Mouse (Mus musculus) E14TG2a.4 (cell line): ENCODE measurements around the gene Fbxo30.
A peak's percentile ranks its signal among the peaks of the same experiment; 100 is the strongest.
"Not testable (repeated sequence)": the region's sequence is repeated elsewhere in the genome, so short reads cannot be mapped to it uniquely, and the experiment has no call there.

Source experiments
- H3K27me3 ChIP-seq: 2 replicates; pipeline ENCODE4 v1.6.1; 2014; ENCODE audit warnings: low read length, control low read depth; ENCODE audit not compliant: insufficient read depth
- H3K36me3 ChIP-seq: 2 replicates; pipeline ENCODE4 v1.6.1; 2014; ENCODE audit warnings: low read length, control low read depth; ENCODE audit not compliant: insufficient read depth
- H3K4me1 ChIP-seq: replicated peaks from 2 replicates; pipeline ENCODE4 v1.6.1; 2014; ENCODE audit warnings: low read depth, low read length, control low read depth
- H3K4me3 ChIP-seq: replicated peaks from 2 replicates; pipeline ENCODE4 v1.5.1; 2014; ENCODE audit warnings: mild to moderate bottlenecking, low read length
- H3K9me3 ChIP-seq: 2 replicates; pipeline ENCODE4 v1.6.1; 2014; ENCODE audit warnings: low read length, control low read depth
- CTCF ChIP-seq: conservative IDR thresholded peaks from 2 replicates; pipeline ENCODE4 v1.5.1; 2014; ENCODE audit warnings: low read length
- NANOG ChIP-seq: IDR thresholded peaks from 2 replicates; pipeline ENCODE4 v1.6.1; 2014; ENCODE audit warnings: borderline replicate concordance, low read length, mixed read lengths
- POU5F1 ChIP-seq: IDR thresholded peaks from 2 replicates; pipeline ENCODE4 v1.6.1; 2014; ENCODE audit warnings: low read length, borderline replicate concordance

Fbxo30 gene

GRCm38 (mm10) chr10:11280578-11281463, at the start of gene Fbxo30:
Gene Fbxo30 (plus strand): TSS chr10:11281330.
- H3K4me1 ChIP-seq = peaks cover 34% of the 10 kb centered on the region
- no peaks in the 10 kb centered on the region for H3K9me3 ChIP-seq
- no peaks in the 10 kb centered on the region for H3K36me3 ChIP-seq
- TF ChIP-seq NANOG (no peak), CTCF (no peak), POU5F1 (no peak)
- peak within 1 kb of the TSS; percentile 91 for H3K4me3 ChIP-seq
- H3K27me3 ChIP-seq = no peaks in the 10 kb centered on the region

- peaks cover 44% of the 10 kb centered on the region for H3K4me1 ChIP-seq
- no peaks in the 10 kb centered on the region for H3K36me3 ChIP-seq
- H3K4me3 ChIP-seq = no peak overlapping the region
- H3K27me3 ChIP-seq = no peaks in the 10 kb centered on the region
- TF ChIP-seq CTCF (no peak), POU5F1 (no peak), NANOG (no peak)
- no peaks in the 10 kb centered on the region for H3K9me3 ChIP-seq
Measured at GRCm38 (mm10) chr10:11233208-11233607, 47.9 kb upstream of the Fbxo30 start.

- not testable (repeated sequence) for H3K9me3 ChIP-seq, H3K27me3 ChIP-seq, H3K36me3 ChIP-seq, H3K4me3 ChIP-seq
- H3K4me1 ChIP-seq = peaks cover 23% of the 10 kb centered on the region
Measured at GRCm38 (mm10) chr10:11242988-11243387, 38.1 kb upstream of the Fbxo30 start.

- Histone ChIP-seq H3K27me3 (no peaks in the 10 kb centered on the region), H3K4me3 (no peak overlapping the region), H3K9me3 (no peaks in the 10 kb centered on the region; the same call in 1 of the 2 replicates), H3K36me3 (no peaks in the 10 kb centered on the region), H3K4me1 (peaks cover 9% of the 10 kb centered on the region)
- TF ChIP-seq CTCF = no peak
- no peak for TF ChIP-seq POU5F1
- no peak for TF ChIP-seq NANOG
Measured at GRCm38 (mm10) chr10:11248210-11248609, 32.9 kb upstream of the Fbxo30 start.

- no peak overlapping the region for H3K4me3 ChIP-seq
- no peaks in the 10 kb centered on the region for H3K27me3 ChIP-seq
- no peaks in the 10 kb centered on the region for H3K36me3 ChIP-seq
- H3K9me3 ChIP-seq = peaks cover 19% of the 10 kb centered on the region
- no peaks in the 10 kb centered on the region for H3K4me1 ChIP-seq
- TF ChIP-seq NANOG (no peak), POU5F1 (no peak), CTCF (no peak)
Measured at GRCm38 (mm10) chr10:11250247-11250997, 30.7 kb upstream of the Fbxo30 start.

GRCm38 (mm10) chr10:11253581-11253980, 27.5 kb upstream of the Fbxo30 start:
- H3K27me3 ChIP-seq, H3K36me3 ChIP-seq, H3K4me3 ChIP-seq, H3K4me1 ChIP-seq: not testable (repeated sequence)
- H3K9me3 ChIP-seq = peaks cover 31% of the 10 kb centered on the region

- TF ChIP-seq CTCF (no peak), POU5F1 (no peak), NANOG (no peak)
- peaks cover 8% of the 10 kb centered on the region; the same call in 1 of the 2 replicates for H3K36me3 ChIP-seq
- no peak overlapping the region for H3K4me3 ChIP-seq
- peaks cover 16% of the 10 kb centered on the region for H3K4me1 ChIP-seq
- H3K27me3 ChIP-seq = no peaks in the 10 kb centered on the region
- H3K9me3 ChIP-seq = peaks cover 64% of the 10 kb centered on the region
Measured at GRCm38 (mm10) chr10:11260119-11260518, 21.0 kb upstream of the Fbxo30 start.

- H3K27me3 ChIP-seq, H3K4me3 ChIP-seq, H3K36me3 ChIP-seq: not testable (repeated sequence)
- Histone ChIP-seq H3K4me1 (peaks cover 16% of the 10 kb centered on the region), H3K9me3 (peaks cover 49% of the 10 kb centered on the region)
- peak; percentile 87 for TF ChIP-seq NANOG
Measured at GRCm38 (mm10) chr10:11262292-11262691, 18.8 kb upstream of the Fbxo30 start.

GRCm38 (mm10) chr10:11263795-11264194, 17.3 kb upstream of the Fbxo30 start:
- not testable (repeated sequence) for H3K4me3 ChIP-seq, H3K27me3 ChIP-seq, H3K36me3 ChIP-seq
- peak; percentile 53; the same call in 1 of the 2 replicates for TF ChIP-seq NANOG
- Histone ChIP-seq H3K4me1 (peaks cover 16% of the 10 kb centered on the region), H3K9me3 (peaks cover 49% of the 10 kb centered on the region)
